Mouse (Mus musculus) CH12.LX (cell line): Measurements from ENCODE around the gene Cd70. TPM values are rescaled to one million over a fixed set of nuclear protein-coding genes. Genes with fewer than 3 reads are reported as not detected.

Experiments
- DNase-seq: peaks from one replicate; pipeline ENCODE4 v3.0.0-alpha.2; 2013; ENCODE audit errors: extremely low read depth
- H3K27ac ChIP-seq: 2 replicates; pipeline ENCODE4 v1.5.1; 2012; ENCODE audit warnings: low read depth, mild to moderate bottlenecking, control low read depth, moderate library complexity; ENCODE audit not compliant: insufficient read depth
- H3K27me3 ChIP-seq: replicated peaks from 2 replicates; pipeline ENCODE3; 2012; ENCODE audit warnings: inconsistent platforms
- H3K36me3 ChIP-seq, 2 experiments: replicated peaks in 1 of 2; 2 replicates each; pipeline versions ENCODE3 to v1.6.1; 2012; ENCODE audit warnings: inconsistent platforms in 1 of 2, low read length in 1 of 2, mild to moderate bottlenecking in 1 of 2, mixed read lengths in 1 of 2, moderate library complexity in 1 of 2; ENCODE audit not compliant: control insufficient read depth in 1 of 2, insufficient read depth in 1 of 2
- H3K4me1 ChIP-seq, 2 experiments: 2 replicates each; pipeline ENCODE4 v1.6.1; 2012; ENCODE audit warnings: inconsistent platforms in 1 of 2, moderate library complexity in 1 of 2; ENCODE audit not compliant: insufficient read depth in 2 of 2, control insufficient read depth in 1 of 2
- H3K4me2 ChIP-seq: 2 replicates; pipeline ENCODE4 v1.6.1; 2012; ENCODE audit warnings: low read depth, mild to moderate bottlenecking, control low read depth; ENCODE audit not compliant: poor library complexity, insufficient read depth, severe bottlenecking
- H3K4me3 ChIP-seq, 3 experiments: fragments of 150-350 bp in 1 of 3; sonication (generic) in 1 of 3; replicated peaks in 1 of 3; 2 replicates each; pipeline versions ENCODE3 to v1.5.1; 2011 to 2012; ENCODE audit warnings: low read depth in 2 of 3, low read length in 2 of 3, mild to moderate bottlenecking in 2 of 3, moderate library complexity in 2 of 3, control low read depth in 1 of 3, improper control_type of control experiment in 1 of 3, inconsistent platforms in 1 of 3, mixed read lengths in 1 of 3; ENCODE audit not compliant: poor library complexity in 1 of 3
- H3K79me2 ChIP-seq: replicated peaks from 2 replicates; pipeline ENCODE4 v1.6.1; 2012; ENCODE audit warnings: mild to moderate bottlenecking, moderate library complexity; ENCODE audit not compliant: control insufficient read depth, poor library complexity, insufficient read depth, severe bottlenecking; ENCODE audit errors: extremely low read depth
- H3K9ac ChIP-seq: 2 replicates; pipeline ENCODE4 v1.6.1; 2012; ENCODE audit warnings: low read depth, mild to moderate bottlenecking, control low read depth, moderate library complexity; ENCODE audit not compliant: insufficient read depth
- H3K9me3 ChIP-seq: replicated peaks from 2 replicates; pipeline ENCODE3; 2012; ENCODE audit warnings: low read length, inconsistent platforms, mixed read lengths
- BHLHE40 ChIP-seq: IDR thresholded peaks from 2 replicates; pipeline ENCODE4 v1.6.1; 2011; ENCODE audit warnings: mild to moderate bottlenecking, low read depth, low read length, improper control_type of control experiment
- CHD1 ChIP-seq: IDR thresholded peaks from 2 replicates; pipeline ENCODE4 v1.6.1; 2012; ENCODE audit warnings: low read depth, low read length, improper control_type of control experiment, inconsistent platforms
- CHD2 ChIP-seq: IDR thresholded peaks from 2 replicates; pipeline ENCODE4 v1.6.1; 2011; ENCODE audit warnings: low read length, improper control_type of control experiment
- CTCF ChIP-seq, 2 experiments: IDR thresholded peaks in 1 of 2; conservative IDR thresholded peaks in 1 of 2; 2 replicates each; pipeline ENCODE4 v1.5.1; 2011 to 2012; ENCODE audit warnings: low read depth in 2 of 2, low read length in 2 of 2, improper control_type of control experiment in 1 of 2, inconsistent platforms in 1 of 2, mild to moderate bottlenecking in 1 of 2, moderate library complexity in 1 of 2
- E2F4 ChIP-seq: IDR thresholded peaks from 2 replicates; pipeline ENCODE4 v1.6.1; 2011; ENCODE audit warnings: low read depth, low read length, improper control_type of control experiment; ENCODE audit not compliant: insufficient replicate concordance
- ELF1 ChIP-seq: IDR thresholded peaks from 2 replicates; pipeline ENCODE4 v1.6.1; 2014; ENCODE audit warnings: low read depth, mild to moderate bottlenecking, inconsistent platforms, low read length, improper control_type of control experiment
- EP300 ChIP-seq: IDR thresholded peaks from 2 replicates; pipeline ENCODE4 v1.6.1; 2011; ENCODE audit warnings: low read length, improper control_type of control experiment
- ETS1 ChIP-seq: conservative IDR thresholded peaks from 2 replicates; pipeline ENCODE4 v1.6.1; 2012; ENCODE audit warnings: low read depth, mild to moderate bottlenecking, inconsistent platforms, low read length, improper control_type of control experiment, moderate library complexity
- GABPA ChIP-seq: IDR thresholded peaks from 2 replicates; pipeline ENCODE4 v1.6.1; 2012; ENCODE audit warnings: low read depth, low read length, improper control_type of control experiment, inconsistent platforms; ENCODE audit not compliant: insufficient replicate concordance
- HCFC1 ChIP-seq: IDR thresholded peaks from 2 replicates; pipeline ENCODE4 v1.6.1; 2012; ENCODE audit warnings: low read depth, mild to moderate bottlenecking, inconsistent platforms, low read length, improper control_type of control experiment
- IRF4 ChIP-seq: IDR thresholded peaks from 2 replicates; pipeline ENCODE4 v1.6.1; 2014; ENCODE audit warnings: low read depth, mild to moderate bottlenecking, inconsistent platforms, low read length, improper control_type of control experiment
- JUN ChIP-seq: IDR thresholded peaks from 2 replicates; pipeline ENCODE4 v1.6.1; 2011; ENCODE audit warnings: low read depth, mild to moderate bottlenecking, low read length, improper control_type of control experiment, moderate library complexity; ENCODE audit not compliant: insufficient read depth
- JUND ChIP-seq: conservative IDR thresholded peaks from 2 replicates; pipeline ENCODE4 v1.6.1; 2011; ENCODE audit warnings: low read depth, low read length, improper control_type of control experiment
- KAT2A ChIP-seq: IDR thresholded peaks from 2 replicates; pipeline ENCODE4 v1.6.1; 2012; ENCODE audit warnings: low read length, improper control_type of control experiment, inconsistent platforms; ENCODE audit not compliant: insufficient replicate concordance
- MAFK ChIP-seq: IDR thresholded peaks from 2 replicates; pipeline ENCODE4 v1.6.1; 2011; ENCODE audit warnings: low read length, improper control_type of control experiment; ENCODE audit not compliant: insufficient replicate concordance
- MAX ChIP-seq: IDR thresholded peaks from 2 replicates; pipeline ENCODE4 v1.6.1; 2011; ENCODE audit warnings: low read length, improper control_type of control experiment
- MAZ ChIP-seq: IDR thresholded peaks from 2 replicates; pipeline ENCODE4 v1.6.1; 2012; ENCODE audit warnings: low read depth, mild to moderate bottlenecking, inconsistent platforms, low read length, improper control_type of control experiment, moderate library complexity
- MEF2A ChIP-seq: IDR thresholded peaks from 2 replicates; pipeline ENCODE4 v1.6.1; 2014; ENCODE audit warnings: low read depth, mild to moderate bottlenecking, inconsistent platforms, low read length, improper control_type of control experiment, borderline replicate concordance
- MXI1 ChIP-seq: IDR thresholded peaks from 2 replicates; pipeline ENCODE4 v1.6.1; 2011; ENCODE audit warnings: mild to moderate bottlenecking, low read depth, low read length, improper control_type of control experiment
- MYC ChIP-seq: IDR thresholded peaks from 2 replicates; pipeline ENCODE4 v1.6.1; 2011; ENCODE audit warnings: low read depth, mild to moderate bottlenecking, improper control_type of control experiment, low read length
- NELFE ChIP-seq: IDR thresholded peaks from 2 replicates; pipeline ENCODE4 v1.6.1; 2011; ENCODE audit warnings: low read depth, low read length, improper control_type of control experiment
- NRF1 ChIP-seq: IDR thresholded peaks from 2 replicates; pipeline ENCODE4 v1.6.1; 2014; ENCODE audit warnings: low read depth, mild to moderate bottlenecking, inconsistent platforms, low read length, improper control_type of control experiment, moderate library complexity
- PAX5 ChIP-seq: IDR thresholded peaks from 2 replicates; pipeline ENCODE4 v1.6.1; 2012; ENCODE audit warnings: low read length, inconsistent platforms, mixed read lengths
- POLR2A ChIP-seq: IDR thresholded peaks from 2 replicates; pipeline ENCODE4 v1.6.1; 2011; ENCODE audit warnings: low read depth, mild to moderate bottlenecking, improper control_type of control experiment, low read length
- POLR2AphosphoS2 ChIP-seq: IDR thresholded peaks from 2 replicates; pipeline ENCODE4 v1.6.1; 2011; ENCODE audit warnings: low read depth, low read length, improper control_type of control experiment
- RAD21 ChIP-seq: IDR thresholded peaks from 2 replicates; pipeline ENCODE4 v1.6.1; 2011; ENCODE audit warnings: low read depth, mild to moderate bottlenecking, low read length, improper control_type of control experiment, moderate library complexity
- RCOR1 ChIP-seq: conservative IDR thresholded peaks from 2 replicates; pipeline ENCODE4 v1.6.1; 2012; ENCODE audit warnings: low read depth, mild to moderate bottlenecking, inconsistent platforms, low read length, improper control_type of control experiment
- SIN3A ChIP-seq: IDR thresholded peaks from 2 replicates; pipeline ENCODE4 v1.6.1; 2012; ENCODE audit warnings: low read length, improper control_type of control experiment, inconsistent platforms
- SMC3 ChIP-seq: IDR thresholded peaks from 2 replicates; pipeline ENCODE4 v1.6.1; 2011; ENCODE audit warnings: low read depth, low read length, improper control_type of control experiment
- TBP ChIP-seq: conservative IDR thresholded peaks from 2 replicates; pipeline ENCODE4 v1.6.1; 2011; ENCODE audit warnings: low read depth, low read length, improper control_type of control experiment
- TCF12 ChIP-seq: IDR thresholded peaks from 2 replicates; pipeline ENCODE4 v1.6.1; 2014; ENCODE audit warnings: low read depth, mild to moderate bottlenecking, inconsistent platforms, low read length, improper control_type of control experiment
- UBTF ChIP-seq: IDR thresholded peaks from 2 replicates; pipeline ENCODE4 v1.6.1; 2012; ENCODE audit warnings: low read depth, mild to moderate bottlenecking, inconsistent platforms, low read length, improper control_type of control experiment, moderate library complexity
- USF1 ChIP-seq: IDR thresholded peaks from 2 replicates; pipeline ENCODE4 v1.6.1; 2014; ENCODE audit warnings: low read depth, mild to moderate bottlenecking, inconsistent platforms, low read length, improper control_type of control experiment
- USF2 ChIP-seq: conservative IDR thresholded peaks from 2 replicates; pipeline ENCODE4 v1.6.1; 2011; ENCODE audit warnings: low read depth, low read length, improper control_type of control experiment
- ZC3H11A ChIP-seq: IDR thresholded peaks from 2 replicates; pipeline ENCODE4 v1.6.1; 2012; ENCODE audit warnings: low read depth, mild to moderate bottlenecking, inconsistent platforms, low read length, improper control_type of control experiment
- ZKSCAN1 ChIP-seq: IDR thresholded peaks from 2 replicates; pipeline ENCODE4 v1.6.1; 2012; ENCODE audit warnings: low read depth, inconsistent platforms, low read length, improper control_type of control experiment, borderline replicate concordance
- ZMIZ1 ChIP-seq: IDR thresholded peaks from 2 replicates; pipeline ENCODE4 v1.6.1; 2012; ENCODE audit warnings: low read depth, mild to moderate bottlenecking, inconsistent platforms, low read length, improper control_type of control experiment
- ZNF384 ChIP-seq: IDR thresholded peaks from 2 replicates; pipeline ENCODE4 v1.6.1; 2012; ENCODE audit warnings: low read depth, low read length, improper control_type of control experiment, inconsistent platforms
- dilution Hi-C: fragments of 300-500 bp; cut with MboI; formaldehyde crosslinking; loops from 2 replicates; pipeline ENCODE4 v1.14.3; 2020; ENCODE audit warnings: low sequenced_read_pairs; ENCODE audit not compliant: extremely low pct_unique_long_range_greater_than_20kb, extremely low pct_ligation_motif_present
- in situ Hi-C: fragments of 300-500 bp; cut with MboI; formaldehyde crosslinking; loops from 3 replicates; pipeline ENCODE4 v1.14.3; 2019; ENCODE audit warnings: low sequenced_read_pairs, low pct_ligation_motif_present, low pct_unique_long_range_greater_than_20kb, mixed read lengths
- polyA plus RNA-seq: library from polyadenylated mRNA; unstranded; fragments of >175 nt; gene quantifications from 2 replicates; pipeline ENCODE4 v1.2.1, GENCODE M21; 2012; ENCODE audit warnings: low read depth; ENCODE audit not compliant: insufficient read length
- total RNA-seq, 2 experiments: library from RNA; depleted of rRNA; stranded (reverse); fragments of 300-350 nt in 1 of 2; fragments of >200 nt in 1 of 2; gene quantifications; 2 replicates each; pipeline ENCODE4 v1.2.3; 2012 to 2014

The Cd70 gene
- total and polyA plus RNA-seq, 3 experiments: 137 to 965 (median 321) TPM

DNA sequence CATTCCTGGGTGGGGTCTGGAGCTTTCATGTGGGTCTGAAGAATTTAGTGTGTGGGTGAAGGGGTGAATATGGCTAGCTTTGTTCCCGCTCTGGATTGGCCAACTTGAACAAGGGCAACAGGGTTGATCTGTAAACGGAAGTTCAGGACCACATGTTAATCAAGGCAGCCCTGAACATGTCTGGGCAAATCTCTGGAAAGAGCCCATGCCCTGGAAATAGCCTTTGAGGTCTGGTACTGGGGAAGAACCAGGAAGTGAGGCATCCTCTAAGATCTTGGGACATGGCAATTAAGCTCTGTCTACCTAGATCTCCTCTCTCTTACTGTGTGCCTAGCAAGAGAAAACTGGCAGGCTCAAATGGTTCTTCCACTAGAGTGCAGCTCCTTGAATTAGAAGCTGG, 27.7 kb downstream of the Cd70 start:
- Histone ChIP-seq H3K4me3 (no peak overlapping the region), H3K4me1 (peaks cover 33 to 79% of the 10 kb centered on the region in 2 experiments), H3K27ac (peak overlapping the region; percentile 96), H3K79me2 (peaks cover 32% of the 10 kb centered on the region), H3K9ac (peak overlapping the region; percentile 81), H3K27me3 (no peaks in the 10 kb centered on the region), H3K4me2 (peak overlapping the region; percentile 27; the same call in 1 of the 2 replicates), H3K36me3 (peaks cover 0 to 3% of the 10 kb centered on the region in 2 experiments), H3K9me3 (no peaks in the 10 kb centered on the region)
- dilution Hi-C loops (no loop called here), in situ Hi-C loops (no loop called here)
- DNase-seq: peak; percentile 87
- TF ChIP-seq CHD2 (peak; percentile 73), MYC (peak; percentile 98), EP300 (peak; percentile 84), ZNF384 (peak; percentile 34), MEF2A (peak; percentile 97), ZC3H11A (no peak), MAX (peak; percentile 93), MAZ (peak; percentile 83), SMC3 (peak; percentile 15; the same call in 1 of the 2 replicates), TBP (0 out of 2 replicates have a peak, but pooled peaks have one; percentile 43), RAD21 (no peak; the same call in none of the 2 replicates), SIN3A (peak; percentile 77; the same call in 1 of the 2 replicates), PAX5 (no peak), NRF1 (0 out of 2 replicates have a peak, but pooled peaks have one; percentile 11), MAFK (no peak), UBTF (no peak), HCFC1 (peak; percentile 30), ZKSCAN1 (no peak), ZMIZ1 (peak; percentile 76), POLR2AphosphoS2 (no peak), NELFE (peak; percentile 61; the same call in 1 of the 2 replicates), ETS1 (peak; percentile 86), MXI1 (peak; percentile 49; the same call in 1 of the 2 replicates), CTCF (conservative IDR thresholded peaks at IDR 0.05 in 1 of 2, IDR thresholded peaks at IDR 0.05 in 1 of 2; ENCODE audit: low read depth in 2 of 2, low read length in 2 of 2) (no peak), BHLHE40 (peak; percentile 68), ELF1 (peak; percentile 89), POLR2A (peak; percentile 52), KAT2A (peak; percentile 67; the same call in 1 of the 2 replicates), GABPA (no peak), JUND (peak; percentile 44; the same call in 1 of the 2 replicates), CHD1 (peak; percentile 98), USF2 (no peak), IRF4 (peak; percentile 83), E2F4 (0 out of 2 replicates have a peak, but pooled peaks have one; percentile 61), JUN (peak; percentile 14; the same call in 1 of the 2 replicates), USF1 (no peak), TCF12 (peak; percentile 90), RCOR1 (peak; percentile 83; the same call in 1 of the 2 replicates)
